Mouse (Mus musculus): Measurements from ENCODE around the gene Olfr1443. TPM values are rescaled to one million over a fixed set of nuclear protein-coding genes. Genes with fewer than 3 reads are reported as not detected.
"Not testable (repeated sequence)": the region's sequence is repeated elsewhere in the genome, so short reads cannot be mapped to it uniquely, and the experiment has no call there.

The Olfr1443 gene
- total RNA-seq, 1 experiment: not detected

- DNase-seq (ENCODE audit: low read depth, low spot score): no peak
- Histone ChIP-seq H3K36me3 (ENCODE audit: control insufficient read depth, insufficient read depth, low read length, poor library complexity, severe bottlenecking) (no peaks in the 10 kb centered on the region), H3K4me3 (ENCODE audit: insufficient read depth in 1 of 2, low read depth in 1 of 2, low read length in 2 of 2, poor library complexity in 1 of 2, severe bottlenecking in 1 of 2) (no peak overlapping the region), H3K9me3 (ENCODE audit: control insufficient read depth, insufficient read depth, low read depth, low read length) (no peaks in the 10 kb centered on the region), H3K4me1 (ENCODE audit: control insufficient read depth in 2 of 2, insufficient read depth in 2 of 2, low read length in 2 of 2, poor library complexity in 1 of 2) (no peaks in the 10 kb centered on the region), H3K27ac (ENCODE audit: insufficient read depth, low read depth, low read length, poor library complexity, severe bottlenecking) (no peak overlapping the region), H3K9ac (ENCODE audit: insufficient read depth, low read depth, low read length, poor library complexity, severe bottlenecking) (no peak overlapping the region)
- no peak for TF ChIP-seq MAFK (IDR thresholded peaks at IDR 0.05; ENCODE audit: insufficient read depth, low read depth, low read length)
- TF ChIP-seq ZC3H11A (IDR thresholded peaks at IDR 0.05; ENCODE audit: borderline replicate concordance, low read depth, low read length): no peak
- in situ Hi-C loops (cut with MboI; ENCODE audit: low sequenced_read_pairs in 2 of 2, unreplicated experiment in 2 of 2): no loop called here
Observed at GRCm38 (mm10) chr19:12638049-12638448, 39.9 kb upstream of the Olfr1443 start.

GRCm38 (mm10) chr19:12649511-12649910 is 28.4 kb upstream of the Olfr1443 start:
- Histone ChIP-seq H3K27ac (ENCODE audit: insufficient read depth, low read depth, low read length, poor library complexity, severe bottlenecking) (no peak overlapping the region), H3K9me3 (ENCODE audit: control insufficient read depth, insufficient read depth, low read depth, low read length) (no peaks in the 10 kb centered on the region), H3K4me1 (ENCODE audit: control insufficient read depth in 2 of 2, insufficient read depth in 2 of 2, low read length in 2 of 2, poor library complexity in 1 of 2) (no peaks in the 10 kb centered on the region), H3K9ac (ENCODE audit: insufficient read depth, low read depth, low read length, poor library complexity, severe bottlenecking) (no peak overlapping the region), H3K4me3 (ENCODE audit: insufficient read depth in 1 of 2, low read depth in 1 of 2, low read length in 2 of 2, poor library complexity in 1 of 2, severe bottlenecking in 1 of 2) (no peak overlapping the region), H3K36me3 (ENCODE audit: control insufficient read depth, insufficient read depth, low read length, poor library complexity, severe bottlenecking) (no peaks in the 10 kb centered on the region)
- in situ Hi-C loops (cut with MboI; ENCODE audit: low sequenced_read_pairs in 2 of 2, unreplicated experiment in 2 of 2): no loop called here
- TF ChIP-seq MAFK (IDR thresholded peaks at IDR 0.05; ENCODE audit: insufficient read depth, low read depth, low read length): no peak
- no peak for TF ChIP-seq ZNF384 (IDR thresholded peaks at IDR 0.05; ENCODE audit: low read depth, low read length)
- no peak for TF ChIP-seq HCFC1 (IDR thresholded peaks at IDR 0.05; ENCODE audit: borderline replicate concordance, insufficient read depth, low read length)
- no peak for TF ChIP-seq ZC3H11A (IDR thresholded peaks at IDR 0.05; ENCODE audit: borderline replicate concordance, low read depth, low read length)
- no peak for TF ChIP-seq CHD2 (IDR thresholded peaks at IDR 0.05; ENCODE audit: low read depth, low read length)
- no peak for DNase-seq (ENCODE audit: low read depth, low spot score)

- Histone ChIP-seq H3K27ac (ENCODE audit: insufficient read depth, low read depth, low read length, poor library complexity, severe bottlenecking) (no peak overlapping the region), H3K9ac (ENCODE audit: insufficient read depth, low read depth, low read length, poor library complexity, severe bottlenecking) (no peak overlapping the region), H3K4me1 (ENCODE audit: control insufficient read depth in 2 of 2, insufficient read depth in 2 of 2, low read length in 2 of 2, poor library complexity in 1 of 2) (no peaks in the 10 kb centered on the region), H3K36me3 (ENCODE audit: control insufficient read depth, insufficient read depth, low read length, poor library complexity, severe bottlenecking) (no peaks in the 10 kb centered on the region), H3K4me3 (ENCODE audit: insufficient read depth in 1 of 2, low read depth in 1 of 2, low read length in 2 of 2, poor library complexity in 1 of 2, severe bottlenecking in 1 of 2) (no peak overlapping the region), H3K9me3 (ENCODE audit: control insufficient read depth, insufficient read depth, low read depth, low read length) (no peaks in the 10 kb centered on the region)
- in situ Hi-C loops (cut with MboI; ENCODE audit: low sequenced_read_pairs in 2 of 2, unreplicated experiment in 2 of 2): no loop called here
- TF ChIP-seq ZNF384 (IDR thresholded peaks at IDR 0.05; ENCODE audit: low read depth, low read length) (no peak), ZC3H11A (IDR thresholded peaks at IDR 0.05; ENCODE audit: borderline replicate concordance, low read depth, low read length) (no peak), MAFK (IDR thresholded peaks at IDR 0.05; ENCODE audit: insufficient read depth, low read depth, low read length) (no peak), CHD2 (IDR thresholded peaks at IDR 0.05; ENCODE audit: low read depth, low read length) (no peak), HCFC1 (IDR thresholded peaks at IDR 0.05; ENCODE audit: borderline replicate concordance, insufficient read depth, low read length) (no peak)
- no peak for DNase-seq (ENCODE audit: low read depth, low spot score)
Observed at GRCm38 (mm10) chr19:12666156-12666555, 11.8 kb upstream of the Olfr1443 start.

- DNase-seq (ENCODE audit: low read depth, low spot score); H3K9me3 ChIP-seq (ENCODE audit: control insufficient read depth, insufficient read depth, low read depth, low read length); H3K36me3 ChIP-seq (ENCODE audit: control insufficient read depth, insufficient read depth, low read length, poor library complexity, severe bottlenecking); in situ Hi-C loops (cut with MboI; ENCODE audit: low sequenced_read_pairs in 2 of 2, unreplicated experiment in 2 of 2); H3K9ac ChIP-seq (ENCODE audit: insufficient read depth, low read depth, low read length, poor library complexity, severe bottlenecking); H3K27ac ChIP-seq (ENCODE audit: insufficient read depth, low read depth, low read length, poor library complexity, severe bottlenecking); H3K4me3 ChIP-seq (ENCODE audit: insufficient read depth in 1 of 2, low read depth in 1 of 2, low read length in 2 of 2, poor library complexity in 1 of 2, severe bottlenecking in 1 of 2); H3K4me1 ChIP-seq (ENCODE audit: control insufficient read depth in 2 of 2, insufficient read depth in 2 of 2, low read length in 2 of 2, poor library complexity in 1 of 2): not testable (repeated sequence)
Observed at GRCm38 (mm10) chr19:12668601-12669000, 9.3 kb upstream of the Olfr1443 start.

GRCm38 (mm10) chr19:12670139-12670538 is 7.8 kb upstream of the Olfr1443 start, which contains the start of gene Olfr1442:
Olfr1442 (plus strand) TSS chr19:12670439.
- no peaks in the 10 kb centered on the region for H3K9me3 ChIP-seq (ENCODE audit: control insufficient read depth, insufficient read depth, low read depth, low read length)
- in situ Hi-C loops (cut with MboI; ENCODE audit: low sequenced_read_pairs in 2 of 2, unreplicated experiment in 2 of 2): no loop called here

More at GRCm38 (mm10) chr19:12670139-12670538, 7.8 kb upstream of the Olfr1443 start, which contains the start of gene Olfr1442:
- no peaks in the 10 kb centered on the region for H3K36me3 ChIP-seq (ENCODE audit: control insufficient read depth, insufficient read depth, low read length, poor library complexity, severe bottlenecking)
- no peak for TF ChIP-seq MAFK (IDR thresholded peaks at IDR 0.05; ENCODE audit: insufficient read depth, low read depth, low read length)
- TF ChIP-seq ZC3H11A (IDR thresholded peaks at IDR 0.05; ENCODE audit: borderline replicate concordance, low read depth, low read length): no peak
- TF ChIP-seq CHD2 (IDR thresholded peaks at IDR 0.05; ENCODE audit: low read depth, low read length): no peak
- no peak for TF ChIP-seq HCFC1 (IDR thresholded peaks at IDR 0.05; ENCODE audit: borderline replicate concordance, insufficient read depth, low read length)
- TF ChIP-seq ZNF384 (IDR thresholded peaks at IDR 0.05; ENCODE audit: low read depth, low read length): no peak
- no peak within 1 kb of the TSS for H3K4me3 ChIP-seq (ENCODE audit: insufficient read depth in 1 of 2, low read depth in 1 of 2, low read length in 2 of 2, poor library complexity in 1 of 2, severe bottlenecking in 1 of 2)
- no peaks in the 10 kb centered on the region for H3K4me1 ChIP-seq (ENCODE audit: control insufficient read depth in 2 of 2, insufficient read depth in 2 of 2, low read length in 2 of 2, poor library complexity in 1 of 2)
- no peak within 1 kb of the TSS for H3K27ac ChIP-seq (ENCODE audit: insufficient read depth, low read depth, low read length, poor library complexity, severe bottlenecking)
- no peak for DNase-seq (ENCODE audit: low read depth, low spot score)
- H3K9ac ChIP-seq (ENCODE audit: insufficient read depth, low read depth, low read length, poor library complexity, severe bottlenecking): no peak within 1 kb of the TSS

All from ES-E14 (cell line).